Mouse (Mus musculus): Measurements from ENCODE around the gene Cst9.

Gene Cst9

GRCm38 (mm10) chr2:148877016-148877770 is 42.2 kb downstream of the Cst9 start:
- DNase-seq, result peak; percentile 72

GRCm38 (mm10) chr2:148878641-148879130 is 43.7 kb downstream of the Cst9 start:
- peak; percentile 27 for DNase-seq

- DNase-seq, result peak; percentile 69
Observed at GRCm38 (mm10) chr2:148879199-148879598, 44.3 kb downstream of the Cst9 start.

- no peak for DNase-seq
Observed at GRCm38 (mm10) chr2:148884738-148885137, 49.8 kb downstream of the Cst9 start.
